Mouse (Mus musculus) forebrain, embryonic 11.5 days (tissue): Measurements from ENCODE around the gene Ulk4. TPM values are rescaled to one million over a fixed set of nuclear protein-coding genes. Genes with fewer than 3 reads are reported as not detected.

ENCODE experiments used
- ATAC-seq: fragments of 200-750 bp; cut with Nextera tagmentation; replicated peaks from 2 replicates; pipeline ENCODE4 v1.8.0; 2017; ENCODE audit warnings: moderate TSS enrichment; ENCODE audit not compliant: low FRiP score
- DNase-seq: peaks from one replicate; pipeline ENCODE4 v3.0.0-alpha.2; 2017; ENCODE audit warnings: low spot score
- H3K27ac ChIP-seq: fragments of 300-500 bp; sonication (generic); 2 replicates; pipeline ENCODE4 v1.5.1; 2014; ENCODE audit warnings: low read depth, low read length
- H3K27me3 ChIP-seq: fragments of 300-500 bp; sonication (generic); 2 replicates; pipeline ENCODE4 v1.6.1; 2014; ENCODE audit warnings: mild to moderate bottlenecking, low read length, mixed read lengths; ENCODE audit not compliant: control insufficient read depth, insufficient read depth
- H3K36me3 ChIP-seq: fragments of 300-500 bp; sonication (generic); 2 replicates; pipeline ENCODE4 v1.6.1; 2014; ENCODE audit warnings: mild to moderate bottlenecking, low read length, moderate library complexity, mixed read lengths; ENCODE audit not compliant: control insufficient read depth, insufficient read depth
- H3K4me1 ChIP-seq: fragments of 300-500 bp; sonication (generic); replicated peaks from 2 replicates; pipeline ENCODE4 v1.6.1; 2014; ENCODE audit warnings: low read length, mixed read lengths; ENCODE audit not compliant: control insufficient read depth, insufficient read depth
- H3K4me2 ChIP-seq: fragments of 300-500 bp; sonication (generic); 2 replicates; pipeline ENCODE4 v1.6.1; 2014; ENCODE audit warnings: low read depth, mild to moderate bottlenecking, low read length, moderate library complexity, mixed read lengths; ENCODE audit not compliant: severe bottlenecking
- H3K4me3 ChIP-seq: fragments of 300-500 bp; sonication (generic); 2 replicates; pipeline ENCODE4 v1.5.1; 2014; ENCODE audit warnings: low read depth, low read length
- H3K9ac ChIP-seq: fragments of 300-500 bp; sonication (generic); 2 replicates; pipeline ENCODE4 v1.6.1; 2014; ENCODE audit warnings: low read length
- H3K9me3 ChIP-seq: fragments of 300-500 bp; sonication (generic); 2 replicates; pipeline ENCODE4 v1.6.1; 2016; ENCODE audit warnings: low read length, mixed read lengths; ENCODE audit not compliant: control insufficient read depth
- WGBS: fragments of 180-500 bp; shearing (Covaris S2); extraction: QIAGEN DNeasy Blood & Tissue Kit; methylation state at CpG from one replicate; pipeline ENCODE4 v1.1.7; 2014; 5-methylcytosine and 5-hydroxymethylcytosine counted together
- polyA plus RNA-seq: library from polyadenylated mRNA; unstranded; fragments of >200 nt; fragmentation: Nextera tagmentation; extraction: Ambion mirVana; gene quantifications from 2 replicates; pipeline ENCODE4 v1.2.1, GENCODE M21; 2014

The Ulk4 gene
- polyA plus RNA-seq, 1 experiment from 2014 or later, result 163 TPM

DNA sequence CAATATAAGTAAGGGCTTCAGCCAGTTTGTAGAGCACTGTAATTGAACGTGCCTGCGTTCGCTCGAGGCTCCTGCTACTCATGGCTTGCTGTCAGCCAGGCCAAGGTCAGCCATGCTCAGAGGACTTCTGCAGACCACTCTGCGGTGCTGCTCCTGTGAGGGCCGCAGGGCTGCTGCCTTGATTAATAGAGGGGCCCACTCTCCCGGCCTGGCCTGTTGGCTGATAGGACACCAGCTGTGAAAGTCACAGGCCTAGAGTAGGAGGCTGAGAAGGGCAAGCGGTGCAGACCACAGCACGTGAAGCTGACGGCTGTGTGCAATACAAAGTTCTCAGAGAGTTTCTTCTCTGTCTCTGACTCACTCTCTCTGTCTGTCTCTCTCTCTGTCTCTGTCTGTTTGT, 246.0 kb downstream of the Ulk4 start:
- H3K9me3 ChIP-seq, result no peaks in the 10 kb centered on the region
- no peaks in the 10 kb centered on the region for H3K36me3 ChIP-seq
- H3K4me1 ChIP-seq, result no peaks in the 10 kb centered on the region; the same call in 1 of the 2 replicates
- no peak overlapping the region for H3K4me3 ChIP-seq
- ATAC-seq (no peak), DNase-seq (no peak)
- H3K27ac ChIP-seq, result no peak overlapping the region
- H3K27me3 ChIP-seq, result no peaks in the 10 kb centered on the region
- WGBS, result 62% methylated on average over 10 of the region's 10 CpGs
- H3K9ac ChIP-seq, result no peak overlapping the region
- H3K4me2 ChIP-seq, result no peak overlapping the region

DNA sequence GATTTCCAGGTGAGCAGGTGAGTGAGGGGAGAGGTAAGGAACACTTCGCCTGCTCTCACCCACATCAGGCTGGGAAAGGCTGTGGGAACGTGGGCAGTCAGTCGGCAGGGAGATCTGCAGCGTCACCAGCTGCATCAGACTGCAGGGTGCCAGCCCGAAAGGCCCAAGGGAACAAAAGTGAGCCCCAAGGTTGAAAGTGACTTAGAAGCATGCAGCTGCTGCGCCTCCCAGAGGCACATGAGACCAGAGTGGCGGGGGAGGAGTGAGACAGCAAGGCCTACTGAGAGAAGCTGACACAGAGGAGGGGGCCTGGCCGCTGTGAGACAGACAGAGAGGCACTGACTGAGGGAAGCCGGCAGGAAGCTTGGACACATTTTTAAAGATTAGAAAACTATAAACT, 247.2 kb downstream of the Ulk4 start:
- H3K9me3 ChIP-seq, result no peaks in the 10 kb centered on the region
- no peak overlapping the region for H3K4me3 ChIP-seq
- no peak overlapping the region for H3K4me2 ChIP-seq
- H3K36me3 ChIP-seq, result no peaks in the 10 kb centered on the region
- H3K4me1 ChIP-seq, result no peaks in the 10 kb centered on the region; the same call in 1 of the 2 replicates
- ATAC-seq (no peak), DNase-seq (no peak)
- H3K27me3 ChIP-seq, result no peaks in the 10 kb centered on the region
- 46% methylated on average over 9 of the region's 9 CpGs for WGBS
- H3K9ac ChIP-seq, result no peak overlapping the region
- no peak overlapping the region for H3K27ac ChIP-seq

DNA sequence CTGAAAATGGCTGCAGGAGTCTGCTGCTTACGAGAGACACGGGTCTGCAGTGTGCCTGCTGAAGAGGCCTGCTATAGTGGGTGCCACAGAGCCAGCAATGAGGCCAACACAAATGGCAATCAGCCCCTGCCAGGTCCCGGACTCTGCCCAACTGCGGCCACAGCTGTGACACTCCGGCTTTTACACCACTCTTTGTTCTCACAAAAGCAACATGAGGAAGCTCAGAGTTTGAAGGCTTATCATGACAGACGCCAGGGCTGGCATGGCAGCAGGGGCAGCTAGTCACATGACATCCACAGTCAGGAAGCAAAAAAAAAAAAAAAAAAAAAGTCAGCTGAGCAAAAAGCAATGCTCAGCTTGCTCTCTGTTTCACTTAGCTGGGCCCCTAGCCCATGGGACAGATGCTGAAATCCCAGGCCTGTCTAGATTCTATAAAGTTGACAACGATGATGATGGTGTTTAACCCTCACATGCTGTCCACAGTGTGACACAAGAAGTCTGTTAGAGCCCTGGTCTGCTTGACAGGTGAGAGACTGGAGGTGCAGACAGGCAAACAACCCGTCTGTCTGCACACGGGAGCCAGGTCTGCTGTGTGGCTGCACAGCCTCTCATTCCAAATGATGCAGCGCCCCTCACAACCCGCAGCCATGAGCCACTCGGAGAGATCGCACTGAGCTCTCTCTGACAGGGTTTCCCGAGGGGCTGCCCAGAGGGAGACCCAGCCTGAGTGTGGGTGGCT, 253.3 kb downstream of the Ulk4 start:
- Histone ChIP-seq H3K9ac (no peak overlapping the region), H3K9me3 (no peaks in the 10 kb centered on the region), H3K4me1 (no peaks in the 10 kb centered on the region), H3K4me3 (no peak overlapping the region), H3K4me2 (no peak overlapping the region), H3K27ac (no peak overlapping the region), H3K36me3 (no peaks in the 10 kb centered on the region), H3K27me3 (no peaks in the 10 kb centered on the region)
- DNase-seq (no peak), ATAC-seq (no peak)
- 93% methylated on average over 14 of the region's 14 CpGs for WGBS

GRCm38 (mm10) chr9:121020360-121020759, 256.6 kb downstream of the Ulk4 start:
- ATAC-seq, result no peak
- DNase-seq, result no peak
- no peak overlapping the region for H3K4me3 ChIP-seq
- H3K4me2 ChIP-seq, result no peak overlapping the region
- no peaks in the 10 kb centered on the region for H3K4me1 ChIP-seq
- H3K9ac ChIP-seq, result no peak overlapping the region
- H3K36me3 ChIP-seq, result no peaks in the 10 kb centered on the region
- H3K9me3 ChIP-seq, result no peaks in the 10 kb centered on the region
- H3K27ac ChIP-seq, result no peak overlapping the region
- WGBS, result 93% methylated on average over 11 of the region's 11 CpGs
- no peaks in the 10 kb centered on the region for H3K27me3 ChIP-seq

GRCm38 (mm10) chr9:121019932-121020331, 257.1 kb downstream of the Ulk4 start:
- WGBS, result 88% methylated on average over 13 of the region's 13 CpGs
- Histone ChIP-seq H3K36me3 (no peaks in the 10 kb centered on the region), H3K4me3 (no peak overlapping the region), H3K4me1 (no peaks in the 10 kb centered on the region), H3K4me2 (no peak overlapping the region), H3K27me3 (no peaks in the 10 kb centered on the region), H3K27ac (no peak overlapping the region), H3K9me3 (no peaks in the 10 kb centered on the region), H3K9ac (no peak overlapping the region)
- ATAC-seq (no peak), DNase-seq (no peak)

DNA sequence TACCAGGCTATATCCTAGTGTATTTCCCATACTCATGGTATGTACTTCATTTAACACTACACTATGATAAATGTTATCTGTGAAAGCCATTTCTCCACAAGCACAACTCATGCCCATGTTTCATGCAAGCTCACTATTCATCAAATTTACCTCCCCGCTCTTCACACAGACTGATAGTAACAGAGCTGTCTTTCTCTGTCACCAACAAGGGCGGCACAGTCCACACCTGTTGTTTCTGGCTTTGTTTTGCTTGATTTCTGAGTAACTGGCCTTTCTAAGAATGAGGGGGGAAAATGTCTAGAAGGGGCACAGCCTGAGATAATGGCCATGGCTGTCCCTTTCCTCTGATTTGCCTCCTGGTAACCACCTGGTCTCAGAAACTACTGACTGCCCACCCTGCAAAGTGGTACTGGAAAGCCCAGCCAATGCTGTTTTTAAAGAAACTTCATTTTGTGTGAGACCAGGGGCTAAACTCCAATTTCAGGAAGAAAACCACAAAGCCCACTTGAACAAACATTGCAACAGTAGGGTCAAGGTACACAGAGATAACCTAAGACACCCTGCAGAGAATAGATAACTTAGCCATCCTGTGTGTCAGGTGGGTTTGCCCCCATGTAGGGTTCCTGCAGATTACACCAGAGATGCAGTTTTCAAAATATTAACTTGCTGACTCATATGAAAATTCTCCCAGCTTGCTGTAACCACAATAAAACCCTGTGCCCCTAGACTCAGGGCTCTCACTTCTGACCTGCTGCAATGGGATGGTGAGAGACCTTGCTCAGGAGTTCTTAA, 258.3 kb downstream of the Ulk4 start:
- 94% methylated on average over 2 of the region's 2 CpGs for WGBS
- no peak overlapping the region for H3K4me2 ChIP-seq
- H3K9ac ChIP-seq, result no peak overlapping the region
- DNase-seq, result no peak
- no peak for ATAC-seq
- H3K4me1 ChIP-seq, result no peaks in the 10 kb centered on the region
- H3K9me3 ChIP-seq, result no peaks in the 10 kb centered on the region
- no peak overlapping the region for H3K4me3 ChIP-seq
- no peaks in the 10 kb centered on the region for H3K27me3 ChIP-seq
- H3K36me3 ChIP-seq, result no peaks in the 10 kb centered on the region
- no peak overlapping the region for H3K27ac ChIP-seq

- ATAC-seq, result no peak
- Histone ChIP-seq H3K9ac (no peak overlapping the region), H3K4me1 (no peaks in the 10 kb centered on the region), H3K27me3 (no peaks in the 10 kb centered on the region), H3K9me3 (no peaks in the 10 kb centered on the region), H3K4me3 (no peak overlapping the region), H3K36me3 (no peaks in the 10 kb centered on the region), H3K27ac (no peak overlapping the region), H3K4me2 (no peak overlapping the region)
- no peak for DNase-seq
- WGBS, result 66% methylated on average over 11 of the region's 11 CpGs
Measured at GRCm38 (mm10) chr9:121015810-121016502, 261.0 kb downstream of the Ulk4 start.

- Histone ChIP-seq H3K36me3 (no peaks in the 10 kb centered on the region), H3K9ac (no peak overlapping the region), H3K4me1 (no peaks in the 10 kb centered on the region; the same call in 1 of the 2 replicates), H3K27me3 (no peaks in the 10 kb centered on the region), H3K4me2 (no peak overlapping the region), H3K4me3 (no peak overlapping the region), H3K9me3 (no peaks in the 10 kb centered on the region), H3K27ac (no peak overlapping the region)
- DNase-seq (no peak), ATAC-seq (no peak)
- WGBS, result 45% methylated on average over 4 of the region's 4 CpGs
Measured at GRCm38 (mm10) chr9:121011540-121011939, 265.5 kb downstream of the Ulk4 start.
